Mouse (Mus musculus): ENCODE data around the gene Pkd2l1.

GRCm38 (mm10) chr19:44108996-44109395 is 83.2 kb downstream of the Pkd2l1 start:
- TF ChIP-seq CTCF (IDR thresholded peaks at IDR 0.05; ENCODE audit: borderline replicate concordance, insufficient read depth, low read length): no peak
- TF ChIP-seq POLR2A (IDR thresholded peaks at IDR 0.05; ENCODE audit: low read depth, low read length): no peak
